Mouse (Mus musculus) liver, adult (tissue): ENCODE data around the gene Oas1d.

Source experiments
- GATA4 ChIP-seq: IDR thresholded peaks from 2 replicates; pipeline ENCODE4 v1.6.1; 2014; ENCODE audit warnings: mild to moderate bottlenecking, low read length; ENCODE audit not compliant: insufficient replicate concordance

The Oas1d gene

GRCm38 (mm10) chr5:120969703-120970102 lies 55.4 kb downstream of the Oas1d start:
- TF ChIP-seq GATA4, result no peak
